Mouse (Mus musculus): ENCODE data around the gene Nusap1. TPM values are rescaled to one million over a fixed set of nuclear protein-coding genes. Genes with fewer than 3 reads are reported as not detected.

Nusap1 gene
- polyA plus RNA-seq (2012; fragmentation: generic; extraction: Trizol): 4.4 TPM

- H3K79me2 ChIP-seq (ENCODE audit: control insufficient read depth, insufficient read depth): peaks cover 31% of the 10 kb centered on the region
- no peaks in the 10 kb centered on the region for H3K36me3 ChIP-seq (ENCODE audit: control insufficient read depth, insufficient read depth)
- peak in 1 of 3 experiments; percentile 28 for TF ChIP-seq MYOD1 (IDR thresholded peaks at IDR 0.05; ENCODE audit: control insufficient read depth in 1 of 3, insufficient read length in 2 of 3, low read depth in 2 of 3)
- TF ChIP-seq CEBPB (IDR thresholded peaks at IDR 0.05; ENCODE audit: insufficient read depth, poor library complexity, severe bottlenecking): no peak
- TF ChIP-seq USF1 (IDR thresholded peaks at IDR 0.05; ENCODE audit: low read depth): no peak
- TF ChIP-seq MYOG (IDR thresholded peaks at IDR 0.05; ENCODE audit: control insufficient read depth in 1 of 3, insufficient read depth in 1 of 3, insufficient read length in 2 of 3, low read depth in 2 of 3): no peak
- peak; percentile 20 for TF ChIP-seq POLR2AphosphoS2 (IDR thresholded peaks at IDR 0.05; ENCODE audit: insufficient read length, low read depth)
- peak; percentile 54 for TF ChIP-seq POLR2A (IDR thresholded peaks at IDR 0.05; ENCODE audit: insufficient read length, low read depth)
- TF ChIP-seq REST (IDR thresholded peaks at IDR 0.05; ENCODE audit: insufficient read depth, insufficient read length): no peak
- TF ChIP-seq TCF3 (IDR thresholded peaks at IDR 0.05; ENCODE audit: insufficient read length, low read depth): no peak
- TF ChIP-seq MAX (IDR thresholded peaks at IDR 0.05; ENCODE audit: low read depth): no peak
- TF ChIP-seq E2F4 (IDR thresholded peaks at IDR 0.05; ENCODE audit: insufficient read depth): peak; percentile 89
- TF ChIP-seq TCF12 (IDR thresholded peaks at IDR 0.05; ENCODE audit: insufficient read depth, poor library complexity, severe bottlenecking): no peak
- no peak for TF ChIP-seq SRF (IDR thresholded peaks at IDR 0.05; ENCODE audit: control insufficient read depth, insufficient read length, low read depth)
- H3K4me3 ChIP-seq: peak within 1 kb of the TSS; percentile 89
- peak within 1 kb of the TSS; percentile 29 for H3ac ChIP-seq (ENCODE audit: control insufficient read depth, insufficient read length)
- H3K4me2 ChIP-seq (ENCODE audit: low read depth): peak within 1 kb of the TSS; percentile 71
- H3K27me3 ChIP-seq (ENCODE audit: control insufficient read depth, insufficient read depth, insufficient read length): no peaks in the 10 kb centered on the region
These were observed at the start of gene Nusap1, which contains the start of gene Oip5 for GRCm38 (mm10) chr2:119618199-119618982. TSS of gene Nusap1 (plus strand) at chr2:119618298. TSS of gene Oip5 (minus strand) at chr2:119618469.

GRCm38 (mm10) chr2:119572471-119572870 lies 45.6 kb upstream of the Nusap1 start:
- no peak for TF ChIP-seq TCF12 (IDR thresholded peaks at IDR 0.05; ENCODE audit: insufficient read depth, poor library complexity, severe bottlenecking)
- H3K4me3 ChIP-seq: no peak overlapping the region
- no peaks in the 10 kb centered on the region for H3K27me3 ChIP-seq (ENCODE audit: control insufficient read depth, insufficient read depth, insufficient read length)
- H3K4me2 ChIP-seq (ENCODE audit: low read depth): no peak overlapping the region
- H3ac ChIP-seq (ENCODE audit: control insufficient read depth, insufficient read length): no peak overlapping the region
- peaks cover 24% of the 10 kb centered on the region for H3K36me3 ChIP-seq (ENCODE audit: control insufficient read depth, insufficient read depth)
- H3K79me2 ChIP-seq (ENCODE audit: control insufficient read depth, insufficient read depth): no peaks in the 10 kb centered on the region

GRCm38 (mm10) chr2:119581571-119581970 lies 36.5 kb upstream of the Nusap1 start:
- H3K79me2 ChIP-seq (ENCODE audit: control insufficient read depth, insufficient read depth): no peaks in the 10 kb centered on the region
- no peak overlapping the region for H3K4me2 ChIP-seq (ENCODE audit: low read depth)
- H3K27me3 ChIP-seq (ENCODE audit: control insufficient read depth, insufficient read depth, insufficient read length): no peaks in the 10 kb centered on the region
- no peaks in the 10 kb centered on the region for H3K36me3 ChIP-seq (ENCODE audit: control insufficient read depth, insufficient read depth)
- H3ac ChIP-seq (ENCODE audit: control insufficient read depth, insufficient read length): no peak overlapping the region
- TF ChIP-seq MYOG (IDR thresholded peaks at IDR 0.05; ENCODE audit: control insufficient read depth in 1 of 3, insufficient read depth in 1 of 3, insufficient read length in 2 of 3, low read depth in 2 of 3): no peak
- no peak overlapping the region for H3K4me3 ChIP-seq

GRCm38 (mm10) chr2:119583439-119583838 lies 34.7 kb upstream of the Nusap1 start:
- H3K27me3 ChIP-seq (ENCODE audit: control insufficient read depth, insufficient read depth, insufficient read length): no peaks in the 10 kb centered on the region
- no peak for TF ChIP-seq REST (IDR thresholded peaks at IDR 0.05; ENCODE audit: insufficient read depth, insufficient read length)
- TF ChIP-seq MYOD1 (IDR thresholded peaks at IDR 0.05; ENCODE audit: control insufficient read depth in 1 of 3, insufficient read length in 2 of 3, low read depth in 2 of 3): no peak
- no peak for TF ChIP-seq MYOG (IDR thresholded peaks at IDR 0.05; ENCODE audit: control insufficient read depth in 1 of 3, insufficient read depth in 1 of 3, insufficient read length in 2 of 3, low read depth in 2 of 3)
- no peak for TF ChIP-seq CEBPB (IDR thresholded peaks at IDR 0.05; ENCODE audit: insufficient read depth, poor library complexity, severe bottlenecking)
- no peak for TF ChIP-seq POLR2AphosphoS2 (IDR thresholded peaks at IDR 0.05; ENCODE audit: insufficient read length, low read depth)
- no peak for TF ChIP-seq SRF (IDR thresholded peaks at IDR 0.05; ENCODE audit: control insufficient read depth, insufficient read length, low read depth)
- TF ChIP-seq TCF12 (IDR thresholded peaks at IDR 0.05; ENCODE audit: insufficient read depth, poor library complexity, severe bottlenecking): no peak
- TF ChIP-seq USF1 (IDR thresholded peaks at IDR 0.05; ENCODE audit: low read depth): no peak
- TF ChIP-seq POLR2A (IDR thresholded peaks at IDR 0.05; ENCODE audit: insufficient read length, low read depth): no peak
- TF ChIP-seq E2F4 (IDR thresholded peaks at IDR 0.05; ENCODE audit: insufficient read depth): no peak
- no peak for TF ChIP-seq TCF3 (IDR thresholded peaks at IDR 0.05; ENCODE audit: insufficient read length, low read depth)
- TF ChIP-seq MAX (IDR thresholded peaks at IDR 0.05; ENCODE audit: low read depth): no peak
- no peaks in the 10 kb centered on the region for H3K79me2 ChIP-seq (ENCODE audit: control insufficient read depth, insufficient read depth)
- no peak overlapping the region for H3ac ChIP-seq (ENCODE audit: control insufficient read depth, insufficient read length)
- H3K4me2 ChIP-seq (ENCODE audit: low read depth): no peak overlapping the region
- peaks cover 4% of the 10 kb centered on the region for H3K36me3 ChIP-seq (ENCODE audit: control insufficient read depth, insufficient read depth)
- H3K4me3 ChIP-seq: no peak overlapping the region

GRCm38 (mm10) chr2:119584282-119584681 lies 33.8 kb upstream of the Nusap1 start:
- H3ac ChIP-seq (ENCODE audit: control insufficient read depth, insufficient read length): no peak overlapping the region
- H3K36me3 ChIP-seq (ENCODE audit: control insufficient read depth, insufficient read depth): peaks cover 4% of the 10 kb centered on the region
- TF ChIP-seq SRF (IDR thresholded peaks at IDR 0.05; ENCODE audit: control insufficient read depth, insufficient read length, low read depth): no peak
- TF ChIP-seq MYOD1 (IDR thresholded peaks at IDR 0.05; ENCODE audit: control insufficient read depth in 1 of 3, insufficient read length in 2 of 3, low read depth in 2 of 3): no peak
- no peak for TF ChIP-seq MYOG (IDR thresholded peaks at IDR 0.05; ENCODE audit: control insufficient read depth in 1 of 3, insufficient read depth in 1 of 3, insufficient read length in 2 of 3, low read depth in 2 of 3)
- TF ChIP-seq POLR2A (IDR thresholded peaks at IDR 0.05; ENCODE audit: insufficient read length, low read depth): no peak
- TF ChIP-seq TCF3 (IDR thresholded peaks at IDR 0.05; ENCODE audit: insufficient read length, low read depth): no peak
- TF ChIP-seq E2F4 (IDR thresholded peaks at IDR 0.05; ENCODE audit: insufficient read depth): no peak
- no peak for TF ChIP-seq MAX (IDR thresholded peaks at IDR 0.05; ENCODE audit: low read depth)
- no peak for TF ChIP-seq POLR2AphosphoS2 (IDR thresholded peaks at IDR 0.05; ENCODE audit: insufficient read length, low read depth)
- TF ChIP-seq USF1 (IDR thresholded peaks at IDR 0.05; ENCODE audit: low read depth): no peak
- no peak for TF ChIP-seq REST (IDR thresholded peaks at IDR 0.05; ENCODE audit: insufficient read depth, insufficient read length)
- TF ChIP-seq CEBPB (IDR thresholded peaks at IDR 0.05; ENCODE audit: insufficient read depth, poor library complexity, severe bottlenecking): no peak
- no peak for TF ChIP-seq TCF12 (IDR thresholded peaks at IDR 0.05; ENCODE audit: insufficient read depth, poor library complexity, severe bottlenecking)
- H3K27me3 ChIP-seq (ENCODE audit: control insufficient read depth, insufficient read depth, insufficient read length): no peaks in the 10 kb centered on the region
- H3K79me2 ChIP-seq (ENCODE audit: control insufficient read depth, insufficient read depth): no peaks in the 10 kb centered on the region
- H3K4me2 ChIP-seq (ENCODE audit: low read depth): no peak overlapping the region
- no peak overlapping the region for H3K4me3 ChIP-seq

Data from myocyte (in vitro differentiated cells).